Mouse (Mus musculus): ENCODE data around the gene Sync. TPM values are rescaled to one million over a fixed set of nuclear protein-coding genes. Genes with fewer than 3 reads are reported as not detected.

Gene Sync
- total and polyA plus RNA-seq, 2 experiments from 2014 or later = 1.1 to 2.6 TPM

- H3K36me3 ChIP-seq (ENCODE audit: insufficient read depth, low read length) = no peaks in the 10 kb centered on the region
- ATAC-seq (ENCODE audit: low FRiP score) (no peak), DNase-seq (ENCODE audit: low spot score) (no peak)
- peak overlapping the region; percentile 52; the same call in 1 of the 2 replicates for H3K4me3 ChIP-seq (ENCODE audit: low read depth, low read length)
- H3K4me1 ChIP-seq (ENCODE audit: insufficient read depth, low read length) = 0 out of 2 replicates have a peak, but pooled peaks cover 2% of the 10 kb centered on the region
- peaks cover 4% of the 10 kb centered on the region; the same call in 1 of the 2 replicates for H3K27me3 ChIP-seq (ENCODE audit: insufficient read depth, low read length)
- peak overlapping the region; percentile 86; the same call in 1 of the 2 replicates for H3K4me2 ChIP-seq (ENCODE audit: low read depth, low read length, poor library complexity, severe bottlenecking)
- TF ChIP-seq CTCF (IDR thresholded peaks at IDR 0.05) = no peak
- H3K27ac ChIP-seq (ENCODE audit: low read depth, low read length) = no peak overlapping the region
- no peaks in the 10 kb centered on the region for H3K9me3 ChIP-seq (ENCODE audit: low read length)
- WGBS = 34% methylated on average over 3 of the region's 3 CpGs
- no peak overlapping the region for H3K9ac ChIP-seq (replicated peaks; ENCODE audit: low read length, poor library complexity, severe bottlenecking)
These were observed 650 bp downstream of the Sync start for GRCm38 (mm10) chr4:129288067-129288466.

GRCm38 (mm10) chr4:129289671-129290070 lies 2.3 kb downstream of the Sync start:
- Histone ChIP-seq H3K4me2 (ENCODE audit: low read depth, low read length, poor library complexity, severe bottlenecking) (no peak overlapping the region), H3K4me1 (ENCODE audit: insufficient read depth, low read length) (0 out of 2 replicates have a peak, but pooled peaks cover 2% of the 10 kb centered on the region), H3K4me3 (ENCODE audit: low read depth, low read length) (no peak overlapping the region), H3K9me3 (ENCODE audit: low read length) (no peaks in the 10 kb centered on the region), H3K9ac (replicated peaks; ENCODE audit: low read length, poor library complexity, severe bottlenecking) (no peak overlapping the region), H3K27ac (ENCODE audit: low read depth, low read length) (no peak overlapping the region), H3K27me3 (ENCODE audit: insufficient read depth, low read length) (peaks cover 4% of the 10 kb centered on the region; the same call in 1 of the 2 replicates), H3K36me3 (ENCODE audit: insufficient read depth, low read length) (no peaks in the 10 kb centered on the region)
- TF ChIP-seq CTCF (IDR thresholded peaks at IDR 0.05) = no peak
- WGBS = 92% methylated on average over 8 of the region's 8 CpGs
- DNase-seq (ENCODE audit: low spot score) (no peak), ATAC-seq (ENCODE audit: low FRiP score) (no peak)

DNA sequence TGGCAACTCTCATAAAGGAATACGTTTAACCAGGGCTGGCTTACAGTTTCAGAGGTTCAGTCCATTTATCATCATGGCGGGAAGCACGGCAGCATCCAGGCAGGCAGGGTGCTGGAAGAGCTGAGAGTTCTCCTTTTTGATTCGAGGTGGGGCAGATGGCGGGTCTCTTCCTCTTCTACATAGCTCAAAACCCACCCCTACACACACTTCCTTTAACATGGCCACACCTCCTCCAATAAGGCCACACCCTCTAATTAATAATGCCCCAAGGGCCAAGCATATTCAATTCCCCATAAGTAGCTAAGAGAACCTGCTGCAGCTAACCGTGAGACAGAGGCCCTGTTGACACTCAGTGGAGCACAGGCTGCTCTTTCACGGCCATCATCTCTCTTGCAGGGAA lies 5.4 kb downstream of the Sync start:
- DNase-seq (ENCODE audit: low spot score) (no peak), ATAC-seq (ENCODE audit: low FRiP score) (no peak)
- TF ChIP-seq CTCF (IDR thresholded peaks at IDR 0.05) = no peak
- Histone ChIP-seq H3K4me3 (ENCODE audit: low read depth, low read length) (no peak overlapping the region), H3K9me3 (ENCODE audit: low read length) (no peaks in the 10 kb centered on the region), H3K9ac (replicated peaks; ENCODE audit: low read length, poor library complexity, severe bottlenecking) (no peak overlapping the region), H3K4me1 (ENCODE audit: insufficient read depth, low read length) (no peaks in the 10 kb centered on the region), H3K27me3 (ENCODE audit: insufficient read depth, low read length) (no peaks in the 10 kb centered on the region), H3K36me3 (ENCODE audit: insufficient read depth, low read length) (no peaks in the 10 kb centered on the region), H3K27ac (ENCODE audit: low read depth, low read length) (no peak overlapping the region), H3K4me2 (ENCODE audit: low read depth, low read length, poor library complexity, severe bottlenecking) (no peak overlapping the region)
- 72% methylated on average over 7 of the region's 7 CpGs for WGBS

DNA sequence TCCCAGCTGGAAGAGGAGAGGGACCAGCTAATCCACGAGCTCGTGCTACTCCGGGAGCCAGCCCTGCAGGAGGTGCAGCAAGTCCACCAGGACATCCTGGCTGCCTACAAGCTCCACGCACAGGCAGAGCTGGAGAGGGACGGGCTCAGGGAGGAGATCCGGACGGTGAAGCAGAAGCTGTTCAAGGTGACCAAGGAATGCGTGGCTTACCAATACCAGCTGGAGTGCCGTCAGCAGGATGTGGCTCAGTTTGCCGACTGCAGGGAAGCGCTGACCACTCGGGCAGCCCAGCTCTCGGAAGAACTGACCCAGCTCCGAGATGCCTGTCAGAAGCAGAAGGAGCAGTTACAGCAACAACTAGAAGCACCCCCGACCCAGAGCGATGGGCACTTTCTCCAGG lies 6.3 kb downstream of the Sync start:
- H3K4me3 ChIP-seq (ENCODE audit: low read depth, low read length) = no peak overlapping the region
- DNase-seq (ENCODE audit: low spot score) (no peak), ATAC-seq (ENCODE audit: low FRiP score) (no peak)
- H3K36me3 ChIP-seq (ENCODE audit: insufficient read depth, low read length) = no peaks in the 10 kb centered on the region
- H3K9me3 ChIP-seq (ENCODE audit: low read length) = no peaks in the 10 kb centered on the region
- WGBS = 32% methylated on average over 16 of the region's 16 CpGs
- no peaks in the 10 kb centered on the region for H3K4me1 ChIP-seq (ENCODE audit: insufficient read depth, low read length)
- H3K27me3 ChIP-seq (ENCODE audit: insufficient read depth, low read length) = no peaks in the 10 kb centered on the region
- no peak overlapping the region for H3K27ac ChIP-seq (ENCODE audit: low read depth, low read length)
- no peak overlapping the region for H3K9ac ChIP-seq (replicated peaks; ENCODE audit: low read length, poor library complexity, severe bottlenecking)
- no peak for TF ChIP-seq CTCF (IDR thresholded peaks at IDR 0.05)
- no peak overlapping the region for H3K4me2 ChIP-seq (ENCODE audit: low read depth, low read length, poor library complexity, severe bottlenecking)

- H3K4me1 ChIP-seq (ENCODE audit: insufficient read depth, low read length) = no peaks in the 10 kb centered on the region
- H3K27ac ChIP-seq (ENCODE audit: low read depth, low read length) = no peak overlapping the region
- H3K4me2 ChIP-seq (ENCODE audit: low read depth, low read length, poor library complexity, severe bottlenecking) = no peak overlapping the region
- DNase-seq (ENCODE audit: low spot score) (no peak), ATAC-seq (ENCODE audit: low FRiP score) (no peak)
- 80% methylated on average over 2 of the region's 2 CpGs for WGBS
- H3K36me3 ChIP-seq (ENCODE audit: insufficient read depth, low read length) = no peaks in the 10 kb centered on the region
- no peak for TF ChIP-seq CTCF (IDR thresholded peaks at IDR 0.05)
- no peak overlapping the region for H3K4me3 ChIP-seq (ENCODE audit: low read depth, low read length)
- H3K9ac ChIP-seq (replicated peaks; ENCODE audit: low read length, poor library complexity, severe bottlenecking) = no peak overlapping the region
- no peaks in the 10 kb centered on the region for H3K27me3 ChIP-seq (ENCODE audit: insufficient read depth, low read length)
- H3K9me3 ChIP-seq (ENCODE audit: low read length) = no peaks in the 10 kb centered on the region
These were observed 7.8 kb downstream of the Sync start for GRCm38 (mm10) chr4:129295188-129295587.

DNA sequence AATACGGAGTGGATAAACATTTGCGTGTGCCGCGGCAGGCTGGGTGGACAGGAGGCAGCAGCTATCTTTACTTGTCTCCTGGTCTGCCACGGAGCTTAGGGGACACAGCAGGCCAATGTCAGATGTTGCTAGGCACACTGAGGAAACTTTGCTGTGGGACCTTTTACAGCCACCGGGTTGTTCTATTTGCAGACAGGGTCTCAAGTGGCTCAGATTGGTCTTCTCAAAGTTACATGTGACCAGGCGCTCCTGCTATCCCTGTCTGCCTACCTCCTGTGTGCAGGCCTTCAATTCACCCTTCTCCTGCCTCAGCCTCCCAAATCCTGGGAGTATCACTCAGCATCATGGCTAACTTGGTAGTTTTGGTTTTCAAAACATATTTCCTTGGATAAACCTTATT lies 8.6 kb downstream of the Sync start:
- H3K9me3 ChIP-seq (ENCODE audit: low read length) = no peaks in the 10 kb centered on the region
- 92% methylated on average over 7 of the region's 7 CpGs for WGBS
- H3K4me2 ChIP-seq (ENCODE audit: low read depth, low read length, poor library complexity, severe bottlenecking) = no peak overlapping the region
- H3K4me1 ChIP-seq (ENCODE audit: insufficient read depth, low read length) = no peaks in the 10 kb centered on the region
- no peak for TF ChIP-seq CTCF (IDR thresholded peaks at IDR 0.05)
- H3K9ac ChIP-seq (replicated peaks; ENCODE audit: low read length, poor library complexity, severe bottlenecking) = no peak overlapping the region
- no peaks in the 10 kb centered on the region for H3K27me3 ChIP-seq (ENCODE audit: insufficient read depth, low read length)
- ATAC-seq (ENCODE audit: low FRiP score) (no peak), DNase-seq (ENCODE audit: low spot score) (no peak)
- H3K36me3 ChIP-seq (ENCODE audit: insufficient read depth, low read length) = no peaks in the 10 kb centered on the region
- H3K4me3 ChIP-seq (ENCODE audit: low read depth, low read length) = no peak overlapping the region
- H3K27ac ChIP-seq (ENCODE audit: low read depth, low read length) = no peak overlapping the region

Data from midbrain, postnatal 0 days (tissue).